Mouse (Mus musculus): ENCODE results near the gene Gm49354.
"Not testable (repeated sequence)": the region's sequence is repeated elsewhere in the genome, so short reads cannot be mapped to it uniquely, and the experiment has no call there.

The Gm49354 gene

DNA sequence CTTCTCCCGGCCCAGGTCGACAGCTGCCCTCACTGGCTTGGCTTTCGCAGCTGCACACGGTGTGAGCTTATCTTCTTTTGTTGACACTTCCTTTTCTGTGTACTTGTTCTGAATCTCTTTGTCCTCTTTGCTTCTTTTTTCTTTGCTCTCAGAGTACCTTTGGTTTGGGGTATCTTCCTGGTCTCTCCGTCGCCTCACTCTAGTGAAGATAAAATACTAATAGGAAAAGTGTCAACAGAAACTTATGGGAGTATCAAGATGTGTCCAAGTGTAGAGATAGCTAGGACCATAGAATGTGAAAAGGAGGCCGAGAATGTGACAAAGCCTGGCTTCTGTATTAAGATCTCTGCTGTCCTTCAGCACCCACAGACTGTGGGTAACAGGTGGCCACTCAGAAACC lies at the start of gene Gm49354:
Gene Gm49354 (minus strand): TSS at position 101 of the 400 bp plus-strand sequence.
- DNase-seq: no peak

- no peak for DNase-seq
These were observed 43.9 kb upstream of the Gm49354 start for GRCm38 (mm10) chr13:59825966-59826365.

DNA sequence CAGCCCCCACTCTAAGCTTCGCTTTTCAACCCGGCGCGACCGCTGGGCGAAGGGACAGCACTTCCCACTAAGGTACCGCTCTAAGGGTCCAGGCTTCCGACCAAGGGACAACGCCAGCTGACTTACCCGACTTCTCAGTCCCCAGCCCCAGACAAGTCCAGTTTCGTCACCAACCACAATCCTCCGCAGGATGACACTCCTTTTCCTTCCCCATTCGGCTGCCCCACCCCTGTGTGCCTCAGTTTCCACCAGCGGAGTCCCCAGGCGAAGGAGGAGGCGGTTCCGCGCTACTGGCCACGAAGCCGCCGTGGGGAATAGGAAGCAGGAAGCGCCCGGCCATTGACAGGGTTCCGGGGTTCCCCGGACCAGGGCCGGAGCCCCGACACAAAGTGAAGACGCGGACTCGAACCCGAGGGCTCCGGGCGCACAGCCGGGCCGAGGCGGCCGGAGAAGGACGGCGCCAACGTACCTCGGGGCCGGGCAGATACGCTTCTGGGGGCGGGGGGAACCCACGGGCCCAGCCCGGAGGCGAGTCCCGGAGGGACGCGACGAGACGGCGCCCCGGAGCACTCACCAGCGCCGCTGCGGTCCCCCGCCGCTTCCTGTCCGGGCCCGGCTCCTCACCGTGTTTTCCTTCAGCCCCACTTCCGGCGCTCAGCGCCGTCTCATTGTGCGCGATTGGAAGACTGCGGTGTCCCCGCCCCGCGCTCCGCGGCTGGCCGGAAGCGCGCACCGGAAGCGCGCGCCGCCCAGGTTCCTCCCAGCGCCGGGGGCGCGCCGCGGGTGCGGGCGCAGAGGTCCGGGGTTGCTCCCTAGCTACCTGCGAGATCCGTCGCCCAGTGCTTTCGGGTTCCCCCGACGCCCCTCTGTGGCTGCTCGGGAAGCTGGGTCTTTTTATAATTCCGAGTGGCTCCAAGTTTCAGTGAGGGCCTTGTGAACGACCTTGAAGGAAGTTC lies 40.7 kb upstream of the Gm49354 start, which contains the start of gene Tut7:
Gene Tut7 (minus strand): TSS at position 641 of the 956 bp plus-strand sequence.
- DNase-seq: peak; percentile 92 to 94

- no peak for DNase-seq
These were observed 38.8 kb upstream of the Gm49354 start for GRCm38 (mm10) chr13:59820836-59821235.

DNA sequence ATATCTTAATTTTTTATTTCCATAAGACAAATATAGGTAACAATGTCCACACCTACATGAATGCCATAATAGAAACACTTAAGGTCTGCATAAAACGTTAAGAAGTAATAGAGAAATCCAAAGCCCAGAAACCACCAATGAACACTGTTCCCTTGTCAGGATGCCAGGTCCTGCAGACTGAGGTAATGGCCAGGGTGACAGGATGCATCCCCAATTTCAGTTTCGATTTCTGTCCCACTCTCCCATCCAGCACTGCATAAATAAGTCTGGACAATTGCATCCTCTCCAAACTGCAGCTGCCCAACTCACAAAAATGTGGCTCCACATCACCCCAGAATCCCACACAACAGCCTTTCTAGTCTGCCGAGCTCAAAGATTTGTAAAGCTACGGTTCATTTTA lies 38.1 kb upstream of the Gm49354 start:
- DNase-seq: no peak

DNA sequence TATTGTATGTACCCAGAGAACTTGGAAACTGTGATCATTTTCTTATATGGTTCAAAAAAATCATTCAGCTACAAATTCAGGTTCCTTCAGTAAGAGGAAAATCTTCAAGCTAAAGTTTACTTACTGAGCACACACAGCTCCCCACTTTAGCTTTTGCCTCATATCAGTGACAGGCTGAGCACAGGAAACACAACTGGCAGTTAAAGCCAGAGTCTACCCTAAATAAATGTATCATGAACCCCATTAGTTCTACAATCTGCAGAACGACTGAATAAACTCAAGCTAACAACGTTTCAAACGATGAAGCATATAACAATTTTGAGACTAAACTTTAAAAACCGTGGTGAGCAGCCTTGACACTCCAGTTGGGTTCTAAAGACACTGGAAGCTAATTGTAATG lies 35.3 kb upstream of the Gm49354 start:
- DNase-seq: no peak

DNA sequence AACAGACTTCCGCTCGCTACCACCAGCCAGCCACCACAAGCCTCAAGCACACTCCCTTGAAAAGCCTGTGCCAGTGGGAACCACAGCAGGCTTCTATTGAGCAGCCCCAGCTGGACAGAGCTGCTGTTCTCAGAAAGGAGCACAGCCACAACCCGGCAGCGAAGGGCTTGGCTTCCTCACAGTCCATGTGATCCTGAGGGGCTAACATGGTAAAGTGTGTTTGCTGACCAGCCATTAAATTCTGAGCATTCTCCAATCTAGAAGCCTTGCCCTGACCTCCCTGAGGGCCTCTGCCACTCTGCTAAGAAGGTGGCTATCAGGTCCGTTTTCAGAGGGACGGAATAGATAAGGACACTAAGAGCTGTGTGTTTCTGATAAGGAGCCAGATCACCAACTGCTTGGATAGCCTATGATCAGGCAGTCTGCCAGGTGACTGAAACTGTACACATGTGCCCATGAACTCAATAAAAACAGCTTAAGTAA lies 32.1 kb upstream of the Gm49354 start:
- DNase-seq: no peak

DNA sequence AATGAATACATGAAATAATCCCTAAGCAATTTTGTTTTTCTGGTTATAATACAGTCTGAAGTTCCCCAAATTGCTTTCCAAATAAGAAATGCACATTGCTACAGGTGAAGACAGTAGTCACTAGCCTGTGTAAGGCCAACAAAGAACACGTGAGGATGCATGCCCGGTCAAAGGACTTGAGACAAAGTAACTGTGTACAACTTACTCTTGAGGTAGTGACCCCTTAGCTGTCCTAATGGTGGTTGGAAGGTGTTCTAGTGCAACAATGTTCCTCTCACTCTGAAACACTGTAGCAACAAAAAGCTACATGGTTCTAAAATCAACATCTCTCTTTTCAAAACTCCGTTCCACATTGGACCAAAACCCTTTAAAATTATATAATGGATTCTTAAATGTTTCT lies 29.5 kb upstream of the Gm49354 start:
- DNase-seq: no peak

DNA sequence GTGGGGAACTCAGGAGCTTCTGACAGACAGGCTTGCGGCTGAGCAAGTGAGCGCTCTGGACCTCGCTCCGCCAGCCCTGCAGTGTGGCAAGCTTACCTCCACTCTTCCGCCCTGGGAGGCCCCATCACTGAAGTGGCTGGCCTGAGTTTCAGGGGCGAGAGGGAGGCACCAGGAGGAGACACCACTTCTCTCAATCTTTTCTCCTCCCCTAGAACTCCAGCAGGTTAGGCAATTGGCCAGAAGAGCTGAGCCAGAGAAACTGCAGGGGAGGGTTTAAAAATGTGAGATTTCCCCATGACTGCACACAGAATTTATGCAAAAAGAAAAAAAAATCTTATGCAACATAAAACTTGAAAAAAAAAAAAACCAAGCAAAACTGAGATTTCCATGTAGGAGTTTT lies 19.0 kb upstream of the Gm49354 start:
- DNase-seq: peak; percentile 35 to 45

- no peak for DNase-seq
These were observed 18.0 kb upstream of the Gm49354 start for GRCm38 (mm10) chr13:59800077-59800476.

GRCm38 (mm10) chr13:59798306-59798705 lies 16.3 kb upstream of the Gm49354 start:
- no peak for DNase-seq

DNA sequence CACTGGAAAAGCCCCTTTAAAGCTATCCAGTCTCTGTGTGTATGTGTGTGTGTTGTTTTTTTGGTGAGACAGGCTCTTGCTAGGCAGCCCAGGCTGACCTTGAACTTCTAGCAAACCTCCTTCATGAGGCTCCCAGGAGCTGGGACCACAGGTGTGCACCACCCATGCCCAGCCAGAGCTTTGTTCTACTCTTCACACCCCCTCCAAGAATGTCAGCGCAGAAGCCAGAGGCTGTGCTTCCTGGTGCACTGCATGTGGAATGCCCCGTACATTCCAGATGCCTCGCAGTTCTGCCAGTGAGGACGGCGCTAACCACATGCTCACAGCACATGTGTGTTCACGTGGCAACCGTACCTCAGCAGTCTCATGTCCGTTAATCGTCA lies 14.4 kb upstream of the Gm49354 start:
- DNase-seq: no peak

GRCm38 (mm10) chr13:59795807-59796465 lies 13.9 kb upstream of the Gm49354 start:
- no peak for DNase-seq

DNA sequence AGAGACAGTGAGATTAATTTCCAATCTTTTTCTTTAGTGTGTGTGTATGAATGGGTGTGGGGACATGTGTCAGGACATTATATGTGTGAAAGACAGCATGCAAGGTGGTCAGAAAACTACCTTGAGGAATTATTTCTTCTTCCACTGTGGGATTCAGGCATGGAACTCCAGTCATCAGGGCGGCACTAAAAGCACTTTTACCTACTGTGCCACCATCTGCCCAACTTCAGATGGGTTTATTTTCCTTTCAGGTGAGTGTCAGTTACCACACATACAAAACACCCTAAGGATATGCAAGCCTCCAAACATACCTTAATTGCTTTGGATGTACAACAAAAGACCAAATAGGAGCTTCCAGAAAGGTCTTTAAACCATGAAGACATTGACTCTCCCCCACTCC lies 12.7 kb upstream of the Gm49354 start:
- peak; percentile 26 to 60 for DNase-seq

GRCm38 (mm10) chr13:59779744-59780264 lies 2.2 kb downstream of the Gm49354 start:
- not testable (repeated sequence) for DNase-seq

DNA sequence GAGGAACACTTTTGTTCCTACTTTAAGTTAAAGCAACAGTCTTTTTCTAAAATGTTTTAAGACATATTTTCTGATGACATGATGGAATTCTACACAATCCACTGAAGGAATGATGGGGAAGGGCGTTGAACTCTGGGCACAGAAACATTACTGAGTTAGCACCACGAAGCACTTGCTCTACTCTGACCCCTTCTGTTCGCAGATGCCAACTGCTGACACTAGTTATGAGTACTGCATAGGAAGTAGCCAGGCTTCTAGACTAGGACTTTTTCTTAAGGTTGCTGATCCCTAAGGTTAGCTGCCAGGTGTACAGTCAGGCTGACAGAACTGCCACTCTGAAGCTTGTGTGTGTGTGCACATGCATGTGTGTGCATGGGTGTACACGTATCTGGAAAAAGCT lies 2.8 kb downstream of the Gm49354 start:
- DNase-seq: no peak

DNA sequence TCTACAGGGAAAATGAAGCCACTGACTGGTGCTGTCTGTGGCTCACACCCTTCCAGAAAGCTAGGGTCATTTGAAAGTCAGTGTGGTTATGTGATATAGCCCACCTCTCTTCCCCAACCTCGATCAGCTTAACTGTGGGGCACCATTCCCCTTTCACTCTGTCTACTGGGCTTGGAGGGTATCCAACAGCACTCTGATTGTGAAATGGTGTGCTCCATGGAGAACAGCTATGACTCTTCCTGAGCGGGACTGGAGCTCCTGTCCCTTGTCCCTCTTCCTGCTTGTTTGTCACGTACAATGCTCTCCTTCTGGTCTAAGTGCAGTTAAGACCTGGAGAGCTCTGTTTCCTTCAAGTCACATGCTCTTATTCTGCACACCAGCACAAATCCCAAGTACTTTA lies 6.9 kb downstream of the Gm49354 start:
- no peak for DNase-seq

DNA sequence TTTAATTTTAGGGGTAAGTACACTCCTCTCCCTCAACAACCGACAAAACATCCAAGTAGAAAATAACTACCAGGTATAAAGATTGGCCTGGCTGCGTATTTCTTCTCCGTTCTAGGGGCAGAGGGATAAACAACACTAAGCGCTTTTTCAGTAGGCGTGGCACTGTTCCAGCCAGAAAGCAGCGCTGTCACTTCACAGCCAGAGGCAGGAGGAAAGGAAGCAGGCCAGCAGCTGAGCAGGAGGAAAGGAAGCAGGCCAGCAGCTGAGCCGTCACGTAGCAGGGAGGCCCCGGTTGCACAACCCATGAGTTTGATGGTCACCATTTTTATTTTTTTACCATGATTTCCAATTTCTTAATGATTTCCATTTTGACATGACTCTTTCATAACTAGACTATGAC lies 10.8 kb downstream of the Gm49354 start:
- peak; percentile 57 to 73 for DNase-seq

DNA sequence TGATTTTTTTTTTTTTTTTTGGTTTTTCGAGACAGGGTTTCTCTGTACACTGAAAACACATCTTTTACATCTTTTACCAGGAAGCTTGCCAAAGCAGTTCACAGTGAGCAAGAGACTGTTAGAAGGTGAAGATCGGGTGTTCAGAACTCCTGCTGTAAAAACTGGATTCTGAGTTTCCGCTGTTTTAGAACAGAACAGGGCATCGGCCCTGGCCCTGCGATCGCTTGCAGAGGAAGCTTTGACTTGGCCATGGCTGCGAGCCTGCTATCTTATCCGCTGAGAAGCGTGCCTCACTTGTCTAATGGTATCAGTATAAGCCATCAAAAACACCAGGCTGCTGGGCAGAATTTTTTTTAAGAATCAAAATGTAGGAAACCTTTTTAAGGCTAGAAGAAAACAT lies 11.2 kb downstream of the Gm49354 start:
- peak; percentile 29 to 36 for DNase-seq

DNA sequence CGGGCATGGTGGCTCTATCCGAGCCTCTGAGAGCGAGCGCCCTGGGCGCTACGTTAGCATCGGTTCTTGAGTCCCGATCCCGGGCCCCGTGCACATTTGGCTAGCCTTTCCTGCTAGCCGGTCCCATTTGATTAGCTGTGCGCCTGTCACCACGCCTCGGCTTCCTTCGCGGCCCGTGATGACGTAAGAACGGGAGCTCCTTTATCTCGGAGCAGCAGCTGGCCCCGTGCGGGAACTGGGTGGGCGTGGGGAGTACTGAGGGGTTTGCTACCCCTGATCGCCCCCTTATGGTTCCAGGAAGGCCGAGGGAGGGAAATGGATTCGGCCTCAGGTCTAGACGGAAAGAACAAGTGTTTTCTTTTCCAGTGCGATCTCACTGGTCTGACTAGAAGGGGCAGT lies 11.9 kb downstream of the Gm49354 start:
- DNase-seq: peak; percentile 85 to 87

DNA sequence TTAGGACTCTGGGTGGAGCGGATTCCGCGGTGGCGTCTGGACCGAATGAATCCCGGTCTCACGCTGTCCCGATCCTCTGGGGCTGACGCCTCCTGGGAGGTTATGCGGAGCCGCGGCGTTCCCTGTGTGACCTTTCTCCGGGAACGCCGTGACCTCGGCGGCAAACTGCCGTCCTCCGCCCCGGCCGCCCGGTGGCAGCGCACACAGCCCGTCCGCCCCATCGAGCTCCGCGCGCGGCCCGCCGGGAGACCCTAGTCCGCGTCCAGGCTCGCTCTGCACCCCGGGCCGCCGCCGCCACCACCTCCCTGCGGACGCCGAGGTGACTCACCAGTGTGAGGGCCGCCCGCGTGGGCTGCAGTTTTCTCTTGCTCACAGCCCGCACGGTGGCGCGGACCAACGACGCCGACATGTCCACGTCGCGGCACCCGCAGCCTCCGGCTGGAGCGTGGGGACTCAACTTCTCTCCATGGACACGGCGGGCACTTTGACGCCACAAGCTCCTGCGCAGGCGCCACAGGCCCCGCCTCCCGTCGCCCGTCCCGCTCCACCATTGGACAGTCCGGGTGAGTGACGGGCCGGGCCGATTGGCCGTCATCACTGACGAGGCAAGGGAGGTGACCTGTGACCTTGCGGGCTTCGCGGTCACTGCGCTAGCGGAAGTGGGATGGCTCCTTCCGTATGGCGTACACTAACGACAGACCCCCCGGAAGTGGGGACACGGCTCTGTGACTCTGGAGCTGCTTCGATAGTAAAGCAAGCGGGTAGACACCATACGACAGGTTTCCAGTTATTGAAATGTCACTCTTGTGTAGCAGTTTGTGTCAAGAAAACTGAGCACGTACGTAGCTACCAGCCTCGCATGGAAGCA lies 12.5 kb downstream of the Gm49354 start, which contains the start of gene Isca1:
Gene Isca1 (minus strand): TSS at position 515 of the 868 bp plus-strand sequence.
- peak; percentile 99 to 100 for DNase-seq

DNA sequence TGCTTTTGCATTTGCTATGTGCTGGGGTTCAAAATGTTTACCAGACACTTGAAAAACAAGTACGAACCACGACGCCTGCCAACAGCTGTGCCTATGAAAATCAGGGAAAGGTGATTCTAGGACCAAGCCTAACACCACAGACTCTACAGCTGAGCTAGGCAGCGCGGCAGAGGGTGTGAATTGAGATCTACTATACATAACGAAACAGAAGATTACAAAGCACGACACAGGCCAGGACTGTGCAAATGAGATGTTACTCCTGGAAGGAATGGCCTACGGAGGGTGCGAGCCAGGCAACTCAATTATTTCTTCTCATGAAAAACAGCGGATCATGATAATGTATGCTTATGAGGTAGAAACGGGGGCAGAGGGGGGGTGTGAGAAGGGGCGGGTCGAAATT lies 13.5 kb downstream of the Gm49354 start:
- DNase-seq: peak in 1 of 2 experiments; percentile 20

All from cerebellum, postnatal 14 days (tissue).